Mouse (Mus musculus) megakaryocyte progenitor cell, adult 5-6 weeks (primary cell): ENCODE measurements around the gene Ckmt1. TPM values are rescaled to one million over a fixed set of nuclear protein-coding genes. Genes with fewer than 3 reads are reported as not detected.
"Not testable (repeated sequence)": the region's sequence is repeated elsewhere in the genome, so short reads cannot be mapped to it uniquely, and the experiment has no call there.

Experiments used
- ATAC-seq: replicated peaks from 2 replicates; pipeline ENCODE4 v1.8.0; 2016; ENCODE audit warnings: mild to moderate bottlenecking, moderate TSS enrichment, inconsistent platforms; ENCODE audit not compliant: poor library complexity
- total RNA-seq, 2 experiments: library from RNA; stranded (forward) in 1 of 2; stranded (reverse) in 1 of 2; fragments of 157-497, 149-512 nt in 1 of 2; fragments of 200-1000 nt in 1 of 2; gene quantifications; 2 replicates each; pipeline versions ENCODE4 v1.2.3 to v1.2.4; 2015 to 2017

The Ckmt1 gene
- not detected in 2 replicates for total RNA-seq (2015)
- not detected in 2 replicates for total RNA-seq (2017)

- no peak for ATAC-seq
Observed at GRCm38 (mm10) chr2:121357494-121357893, at the start of gene Ckmt1. Gene Ckmt1, plus strand, starts transcription at chr2:121357714.

GRCm38 (mm10) chr2:121308997-121309416 lies 48.5 kb upstream of the Ckmt1 start:
- ATAC-seq, result peak; percentile 58; the same call in 1 of the 2 replicates

DNA sequence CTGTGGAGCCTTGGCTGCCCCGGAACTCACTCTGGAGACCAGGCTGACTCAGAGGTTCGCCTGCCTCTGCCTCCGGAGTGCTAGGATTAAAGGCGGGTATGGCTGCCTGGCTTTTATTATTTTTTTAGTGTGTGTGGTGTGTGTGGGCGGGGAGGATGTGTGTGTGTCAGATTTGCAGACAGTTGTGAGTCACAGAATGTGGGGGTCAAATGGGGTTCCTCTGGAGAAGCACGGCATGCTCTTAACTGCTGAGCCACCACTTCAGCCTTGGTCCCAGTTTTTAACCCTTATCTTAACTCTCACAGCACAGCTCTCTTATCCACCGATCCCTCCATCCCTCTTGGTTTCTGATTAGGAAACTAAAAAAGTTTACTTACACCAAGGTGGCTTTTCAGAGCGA lies 41.2 kb upstream of the Ckmt1 start:
- ATAC-seq, result peak; percentile 77

- no peak for ATAC-seq
Observed at GRCm38 (mm10) chr2:121323041-121323440, 34.5 kb upstream of the Ckmt1 start.

DNA sequence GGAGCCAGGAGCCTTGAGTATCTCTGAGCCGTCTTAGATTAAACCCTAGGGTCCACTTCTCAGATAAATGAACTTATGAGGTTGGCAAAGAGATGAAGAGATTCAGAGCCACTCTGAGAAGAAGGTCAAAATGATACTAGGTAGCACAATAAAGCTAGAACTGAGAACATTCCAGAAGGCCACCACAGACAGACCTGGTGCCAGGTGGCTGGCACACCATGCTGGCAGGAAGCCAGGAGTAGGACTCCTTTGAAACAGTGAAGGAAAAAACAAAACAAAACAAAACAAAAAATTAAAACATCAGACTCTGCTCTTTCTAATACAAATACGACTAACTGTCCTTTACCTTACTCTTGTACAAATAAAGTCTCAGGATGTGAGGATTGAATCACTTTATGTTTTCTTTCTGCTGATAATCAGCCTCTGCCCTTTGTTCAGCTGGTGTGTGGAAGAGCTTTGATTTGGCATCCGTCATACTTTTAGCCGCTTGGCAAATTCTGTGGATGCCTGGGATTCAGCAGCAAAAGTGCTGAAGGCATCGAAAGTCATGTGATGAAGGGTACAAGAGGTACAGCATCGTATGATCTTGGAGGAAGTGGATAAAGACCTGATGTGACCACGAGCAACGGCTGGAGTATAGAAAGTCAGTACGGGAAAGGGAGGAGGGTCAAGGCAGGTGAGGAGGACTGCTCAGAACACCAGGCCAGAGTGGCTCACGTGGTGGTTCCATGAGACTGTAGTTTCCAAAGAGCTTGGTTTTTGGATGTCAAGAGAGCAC lies 33.6 kb upstream of the Ckmt1 start:
- no peak for ATAC-seq

DNA sequence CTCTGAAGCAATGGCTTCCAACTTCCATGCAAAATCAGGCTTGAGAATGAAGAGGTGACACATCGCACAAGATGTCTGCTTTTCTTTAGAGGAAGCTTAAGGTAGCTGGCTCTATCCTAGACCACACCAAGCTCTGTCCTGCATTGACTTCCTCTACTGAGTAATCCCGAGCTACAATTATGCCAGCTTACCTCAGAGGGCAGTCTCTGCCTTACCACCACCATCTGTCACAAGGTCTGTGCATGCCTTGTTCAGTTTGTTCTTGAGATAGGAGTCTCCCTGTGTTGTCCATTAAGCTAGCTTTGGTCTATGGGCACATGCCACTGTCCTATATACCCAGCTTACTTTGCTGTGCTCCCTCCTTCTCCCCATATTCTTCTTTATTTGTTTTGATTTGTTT lies 28.0 kb upstream of the Ckmt1 start:
- no peak for ATAC-seq

DNA sequence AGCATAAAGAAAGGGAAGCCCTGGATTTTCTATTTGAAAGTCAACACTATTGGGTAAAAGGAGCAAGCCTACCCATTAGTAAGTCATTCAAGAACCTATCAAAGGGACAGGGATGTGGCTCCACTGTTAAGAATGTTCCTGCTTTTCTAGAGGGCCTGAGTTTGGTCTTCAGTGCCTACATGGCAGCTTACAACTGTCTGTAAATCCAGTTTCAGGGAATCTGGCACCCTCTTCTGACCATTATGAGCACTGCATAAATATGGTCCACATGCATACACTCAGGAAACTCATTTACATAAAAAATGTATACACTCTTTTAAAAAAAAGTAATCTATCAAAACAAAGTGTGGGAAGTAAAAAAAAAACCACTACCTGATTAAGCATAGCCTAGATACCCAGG lies 18.5 kb upstream of the Ckmt1 start:
- 0 out of 2 replicates have a peak, but pooled peaks have one; percentile 34 for ATAC-seq

DNA sequence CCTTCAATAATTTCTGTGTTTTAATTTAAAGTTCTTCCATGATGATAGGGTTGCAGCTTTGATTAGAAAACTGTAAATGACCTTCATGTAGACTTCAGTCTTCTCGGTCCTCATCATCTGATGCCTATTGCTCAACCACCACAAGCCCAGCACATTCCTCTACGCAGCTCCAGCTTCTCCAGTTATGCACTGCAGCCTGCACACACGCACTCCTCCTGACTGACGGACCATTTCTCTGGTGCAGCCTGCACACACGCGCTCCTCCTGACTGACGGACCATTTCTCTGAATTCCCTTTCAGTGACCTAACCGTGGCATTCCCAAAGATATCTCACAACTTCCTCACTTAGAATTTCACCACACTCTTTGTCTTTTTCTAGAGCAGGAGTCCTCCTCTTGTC lies 4.4 kb upstream of the Ckmt1 start:
- no peak for ATAC-seq

- no peak for ATAC-seq
Observed at GRCm38 (mm10) chr2:121354378-121354777, 3.1 kb upstream of the Ckmt1 start.

- ATAC-seq, result peak; percentile 98
Observed at GRCm38 (mm10) chr2:121354820-121355592, 2.5 kb upstream of the Ckmt1 start, which contains the start of gene Ppip5k1. Gene Ppip5k1, minus strand, starts transcription at chr2:121355396.

DNA sequence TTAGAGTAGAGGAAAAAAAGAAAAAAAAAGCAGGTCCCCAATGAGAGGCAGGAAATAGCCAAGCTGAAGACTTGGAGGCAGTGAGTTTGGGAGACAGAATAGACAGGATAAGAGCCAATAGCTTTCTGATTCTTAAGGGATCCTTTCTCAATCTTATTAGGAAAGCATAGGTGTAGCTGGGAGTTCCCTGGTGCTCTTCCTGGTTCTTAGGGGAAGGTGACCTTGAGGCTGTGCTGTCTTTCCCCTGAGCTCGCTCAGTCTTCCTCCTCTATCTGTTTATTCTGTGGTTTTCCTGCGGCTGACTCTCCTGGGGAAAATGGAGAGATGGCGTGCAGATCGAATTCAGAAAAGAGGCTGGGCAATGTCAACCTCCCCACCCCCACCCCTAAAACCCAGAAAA lies 447 bp downstream of the Ckmt1 start:
- ATAC-seq, result no peak

DNA sequence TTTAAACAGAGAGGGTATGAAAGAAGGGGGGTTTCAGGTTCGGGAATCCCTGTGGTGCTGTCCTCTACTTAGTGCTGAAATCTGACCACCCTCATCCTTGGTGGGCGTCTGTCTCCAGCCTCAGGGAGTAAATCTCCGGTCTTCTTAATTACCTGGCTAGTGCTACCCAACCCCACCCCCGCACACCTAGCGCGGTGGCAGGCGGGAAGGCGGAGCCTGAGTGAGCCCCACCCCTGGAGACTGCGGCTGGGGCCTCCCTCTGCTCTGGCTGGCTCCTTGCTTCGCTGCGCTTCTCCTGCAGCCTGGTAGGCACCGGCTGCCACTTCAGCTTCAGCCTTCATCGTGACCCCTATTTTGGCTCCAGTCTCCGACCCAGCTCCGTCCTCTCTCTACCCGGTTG lies 867 bp downstream of the Ckmt1 start:
- ATAC-seq, result 0 out of 2 replicates have a peak, but pooled peaks have one; percentile 10

GRCm38 (mm10) chr2:121359461-121359860 lies 1.9 kb downstream of the Ckmt1 start:
- no peak for ATAC-seq

DNA sequence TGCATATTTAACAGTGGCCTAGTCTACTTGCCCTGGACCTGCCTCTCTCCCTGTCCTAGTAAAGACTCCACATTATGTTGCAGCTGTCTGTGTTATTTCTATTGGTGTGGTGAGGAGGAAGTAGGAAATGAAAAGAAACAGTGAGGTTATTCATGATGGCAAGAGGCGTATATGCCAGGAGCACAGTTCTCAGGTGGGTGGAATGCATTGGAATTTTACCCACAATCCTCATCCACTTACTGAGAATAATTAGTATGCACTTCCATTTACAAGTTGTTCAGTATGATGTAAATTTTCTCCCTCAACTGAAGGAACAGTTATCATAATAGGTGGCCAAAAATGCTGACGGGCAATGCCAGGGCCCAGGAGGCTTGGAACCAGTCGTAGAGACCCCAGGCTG lies 6.1 kb downstream of the Ckmt1 start:
- no peak for ATAC-seq

DNA sequence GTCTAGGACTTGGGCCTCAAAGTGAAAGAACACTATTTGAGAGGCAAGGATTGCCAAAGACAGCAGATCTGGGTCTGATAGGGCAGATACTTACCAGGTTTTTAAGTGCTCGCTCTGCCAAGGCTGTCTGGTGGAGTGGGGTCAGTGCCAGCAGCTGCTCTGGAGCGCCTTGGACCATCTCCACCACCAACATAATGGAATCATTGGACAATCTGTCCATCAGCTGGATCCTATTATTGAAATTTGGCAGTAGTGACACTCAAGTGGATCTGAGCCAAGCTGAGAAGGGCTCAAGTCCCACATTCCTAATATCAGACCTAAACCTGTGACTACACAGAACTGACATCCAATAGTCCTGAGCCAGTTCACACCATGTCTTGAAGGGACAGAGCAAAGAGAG lies 11.3 kb downstream of the Ckmt1 start:
- no peak for ATAC-seq

DNA sequence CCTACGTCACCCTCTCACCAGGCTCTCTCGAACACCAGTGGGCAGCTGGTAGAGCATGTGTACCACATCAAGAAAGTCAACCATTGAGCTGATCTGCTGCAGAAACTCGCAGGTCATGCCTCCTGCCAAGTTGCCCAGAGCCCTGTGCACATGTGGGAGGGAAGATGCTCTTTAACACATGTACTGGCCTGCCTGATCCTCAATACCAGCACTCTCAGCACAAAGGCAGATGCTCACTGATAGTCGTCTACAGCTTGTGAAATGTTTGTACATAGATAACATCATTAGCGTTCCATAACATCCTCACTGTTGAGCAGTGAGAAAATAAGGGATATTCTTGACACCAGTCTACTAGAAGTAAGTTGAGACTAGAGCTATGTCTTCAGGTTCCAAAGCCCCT lies 13.4 kb downstream of the Ckmt1 start:
- no peak for ATAC-seq

- ATAC-seq, result no peak
Observed at GRCm38 (mm10) chr2:121372266-121372665, 14.8 kb downstream of the Ckmt1 start.

DNA sequence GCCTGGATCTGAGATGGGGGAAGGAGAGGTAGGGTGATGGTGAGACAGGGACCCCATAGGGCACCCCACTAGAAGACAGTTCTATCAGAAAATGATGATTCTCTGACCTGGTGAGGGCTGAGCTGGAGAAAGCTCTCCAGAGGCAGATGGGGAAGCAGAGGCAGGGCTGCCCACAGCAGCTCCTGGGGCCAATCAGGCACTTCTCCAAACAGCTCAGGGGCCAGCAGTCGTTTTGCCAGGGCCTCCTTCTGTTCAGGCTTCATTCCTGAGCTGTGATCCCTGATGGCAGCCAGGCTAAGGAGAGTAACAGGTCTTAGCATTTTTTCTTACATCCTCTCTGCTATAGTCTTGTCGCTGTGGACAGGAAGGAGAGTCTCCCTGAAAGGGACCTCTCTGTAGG lies 17.3 kb downstream of the Ckmt1 start:
- ATAC-seq, result no peak

DNA sequence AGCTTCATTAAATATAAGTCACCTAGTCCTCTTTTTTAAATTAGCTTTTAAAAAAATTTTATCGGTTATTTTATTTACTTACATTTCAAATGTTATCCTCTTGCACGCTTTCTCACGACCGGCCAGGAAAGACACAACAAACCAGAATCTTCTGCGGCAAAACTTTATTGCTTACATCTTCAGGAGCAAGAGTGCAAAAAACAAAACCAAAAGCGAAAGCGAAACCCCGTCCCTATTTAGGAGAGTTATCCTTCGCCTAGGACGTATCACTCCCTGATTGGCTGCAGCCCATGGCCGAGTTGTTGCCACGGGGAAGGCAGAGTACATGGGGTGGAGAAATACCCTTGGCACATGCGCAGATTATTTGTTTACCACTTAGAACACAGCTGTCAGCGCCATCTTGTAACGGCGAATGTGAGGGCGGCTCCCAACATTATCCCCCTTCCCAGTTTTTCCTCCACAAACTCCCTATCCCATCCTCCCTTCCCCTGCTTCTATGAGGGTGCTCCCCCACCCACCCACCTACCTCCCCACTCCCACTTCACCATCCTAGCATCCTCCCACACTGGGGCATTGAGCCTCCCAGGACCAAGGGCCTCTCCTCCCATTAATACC lies 29.6 kb downstream of the Ckmt1 start, which contains the start of gene Strc:
Strc (minus strand) TSS at position 208 of the 615 bp plus-strand sequence.
- not testable (repeated sequence) for ATAC-seq

GRCm38 (mm10) chr2:121396624-121397023 lies 39.1 kb downstream of the Ckmt1 start:
- peak; percentile 83 for ATAC-seq

GRCm38 (mm10) chr2:121403296-121403695 lies 45.8 kb downstream of the Ckmt1 start:
- ATAC-seq, result no peak
